Mouse (Mus musculus) CH12.LX (cell line): ENCODE measurements around the gene Atrip.

Experiments used
- CTCF ChIP-seq, 2 experiments: IDR thresholded peaks in 1 of 2; conservative IDR thresholded peaks in 1 of 2; 2 replicates each; pipeline ENCODE4 v1.5.1; 2011 to 2012; ENCODE audit warnings: low read depth in 2 of 2, low read length in 2 of 2, improper control_type of control experiment in 1 of 2, inconsistent platforms in 1 of 2, mild to moderate bottlenecking in 1 of 2, moderate library complexity in 1 of 2
- ELF1 ChIP-seq: IDR thresholded peaks from 2 replicates; pipeline ENCODE4 v1.6.1; 2014; ENCODE audit warnings: low read depth, mild to moderate bottlenecking, inconsistent platforms, low read length, improper control_type of control experiment
- EP300 ChIP-seq: IDR thresholded peaks from 2 replicates; pipeline ENCODE4 v1.6.1; 2011; ENCODE audit warnings: low read length, improper control_type of control experiment
- MAFK ChIP-seq: IDR thresholded peaks from 2 replicates; pipeline ENCODE4 v1.6.1; 2011; ENCODE audit warnings: low read length, improper control_type of control experiment; ENCODE audit not compliant: insufficient replicate concordance
- MXI1 ChIP-seq: IDR thresholded peaks from 2 replicates; pipeline ENCODE4 v1.6.1; 2011; ENCODE audit warnings: mild to moderate bottlenecking, low read depth, low read length, improper control_type of control experiment
- POLR2A ChIP-seq: IDR thresholded peaks from 2 replicates; pipeline ENCODE4 v1.6.1; 2011; ENCODE audit warnings: low read depth, mild to moderate bottlenecking, improper control_type of control experiment, low read length
- POLR2AphosphoS2 ChIP-seq: IDR thresholded peaks from 2 replicates; pipeline ENCODE4 v1.6.1; 2011; ENCODE audit warnings: low read depth, low read length, improper control_type of control experiment
- TBP ChIP-seq: conservative IDR thresholded peaks from 2 replicates; pipeline ENCODE4 v1.6.1; 2011; ENCODE audit warnings: low read depth, low read length, improper control_type of control experiment
- TCF12 ChIP-seq: IDR thresholded peaks from 2 replicates; pipeline ENCODE4 v1.6.1; 2014; ENCODE audit warnings: low read depth, mild to moderate bottlenecking, inconsistent platforms, low read length, improper control_type of control experiment
- UBTF ChIP-seq: IDR thresholded peaks from 2 replicates; pipeline ENCODE4 v1.6.1; 2012; ENCODE audit warnings: low read depth, mild to moderate bottlenecking, inconsistent platforms, low read length, improper control_type of control experiment, moderate library complexity
- ZKSCAN1 ChIP-seq: IDR thresholded peaks from 2 replicates; pipeline ENCODE4 v1.6.1; 2012; ENCODE audit warnings: low read depth, inconsistent platforms, low read length, improper control_type of control experiment, borderline replicate concordance

DNA sequence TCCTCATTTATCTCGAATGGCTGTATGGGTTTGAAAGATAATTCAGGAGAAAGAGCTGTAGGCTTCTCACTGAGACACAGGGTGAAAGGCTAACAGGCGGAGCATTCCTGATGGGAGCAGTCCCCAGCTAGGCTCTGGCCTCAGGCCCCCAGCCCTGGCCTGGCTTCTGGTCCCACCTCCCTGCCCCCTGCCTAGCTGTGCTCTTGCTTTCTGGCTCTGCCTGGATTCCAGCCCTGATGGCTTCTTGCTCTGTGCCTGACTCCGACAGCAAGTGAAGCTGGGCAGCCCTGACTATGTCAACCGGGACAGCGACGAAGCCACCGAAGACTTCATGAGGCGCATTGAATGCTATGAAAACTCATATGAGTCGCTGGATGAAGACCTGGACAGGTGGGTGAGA, 65.8 kb downstream of the Atrip start:
- TF ChIP-seq UBTF (no peak), TBP (no peak), TCF12 (no peak), POLR2A (no peak), CTCF (conservative IDR thresholded peaks at IDR 0.05 in 1 of 2, IDR thresholded peaks at IDR 0.05 in 1 of 2; ENCODE audit: low read depth in 2 of 2, low read length in 2 of 2) (no peak), MAFK (no peak), EP300 (no peak), POLR2AphosphoS2 (no peak), MXI1 (no peak), ZKSCAN1 (no peak), ELF1 (no peak)
